ENCODE assay signal across 7 mouse cellular contexts in genomic region chr5:125245534-125246151, GRCm38 (mm10).
DNase-seq lines count a peak whose midpoint lies in the region; ATAC-seq and TF ChIP-seq lines count a peak whose summit lies in the region.

No protein-coding gene starts in this region.

- peak overlapping the region; percentile 51 for H3K4me2 ChIP-seq in stomach, embryonic 16.5 days (ENCODE audit: low read depth, low read length)

- ATAC-seq in stomach, embryonic 16.5 days (ENCODE audit: insufficient read depth, low FRiP score), result peak; percentile 52; the same call in 1 of the 2 replicates

- H3K36me3 ChIP-seq in E14TG2a.4 (ENCODE audit: insufficient read depth, low read length), result no peaks in the 10 kb centered on the region
- no peaks in the 10 kb centered on the region for H3K36me3 ChIP-seq in midbrain, embryonic 10.5 days
- H3K36me3 ChIP-seq in stomach, embryonic 16.5 days (ENCODE audit: control insufficient read depth, insufficient read depth, low read length), result no peaks in the 10 kb centered on the region

- intact Hi-C loops in heart, postnatal 14 days (cut with DNase I), result no loop called here

- 2% methylated on average over 27 of the region's 27 CpGs for WGBS in midbrain, embryonic 10.5 days
- 3% methylated on average over 27 of the region's 27 CpGs for whole genome bisulfite sequencing in stomach, embryonic 16.5 days

- H3K4me1 ChIP-seq in E14TG2a.4 (replicated peaks; ENCODE audit: low read depth, low read length), result peaks cover 54% of the 10 kb centered on the region
- H3K4me1 ChIP-seq in midbrain, embryonic 10.5 days, result peaks cover 53% of the 10 kb centered on the region
- H3K4me1 ChIP-seq in stomach, embryonic 16.5 days (ENCODE audit: control insufficient read depth, insufficient read depth, low read length), result peaks cover 13% of the 10 kb centered on the region

- H3K4me3 ChIP-seq in E14TG2a.4 (replicated peaks; ENCODE audit: low read length), result peak overlapping the region; percentile 58
- H3K4me3 ChIP-seq in midbrain, embryonic 10.5 days, result peak overlapping the region; percentile 53
- H3K4me3 ChIP-seq in stomach, embryonic 16.5 days (replicated peaks; ENCODE audit: low read length), result peak overlapping the region; percentile 25

- peak; percentile 43 for DNase-seq in T-cell, adult 2 months (ENCODE audit: low spot score)
- DNase-seq in fibroblast of lung, adult 2 months (ENCODE audit: low read depth), result peak; percentile 60
- DNase-seq in heart, postnatal 14 days, result peak; percentile 53 to 68
- peak; percentile 69 to 78 for DNase-seq in kidney, postnatal 4 days
- DNase-seq in midbrain, embryonic 10.5 days (ENCODE audit: low spot score), result peak; percentile 77

- TF ChIP-seq CTCF in E14TG2a.4 (conservative IDR thresholded peaks at IDR 0.05; ENCODE audit: low read length), result no peak

- no peaks in the 10 kb centered on the region for H3K9me3 ChIP-seq in E14TG2a.4 (ENCODE audit: low read length)
- H3K9me3 ChIP-seq in midbrain, embryonic 10.5 days (replicated peaks), result no peaks in the 10 kb centered on the region
- H3K9me3 ChIP-seq in stomach, embryonic 16.5 days (replicated peaks; ENCODE audit: control insufficient read depth, low read length), result no peaks in the 10 kb centered on the region

- H3K27me3 ChIP-seq in E14TG2a.4 (ENCODE audit: insufficient read depth, low read length), result peaks cover 24% of the 10 kb centered on the region
- H3K27me3 ChIP-seq in midbrain, embryonic 10.5 days (ENCODE audit: low read depth, poor library complexity, severe bottlenecking), result peaks cover 7% of the 10 kb centered on the region; the same call in 1 of the 2 replicates
- H3K27me3 ChIP-seq in stomach, embryonic 16.5 days (ENCODE audit: control insufficient read depth, insufficient read depth, low read length), result no peaks in the 10 kb centered on the region

- peak overlapping the region; percentile 90 for H3K27ac ChIP-seq in midbrain, embryonic 10.5 days (replicated peaks)
- H3K27ac ChIP-seq in stomach, embryonic 16.5 days (ENCODE audit: low read length), result peak overlapping the region; percentile 66

- H3K9ac ChIP-seq in stomach, embryonic 16.5 days (ENCODE audit: low read length), result peak overlapping the region; percentile 56

Comparison
In these comparisons a context has a peak if more than half of its experiments do, and no peak if none do; other contexts are left out.
1. Peak in every context shown above with its lines: DNase-seq, ATAC-seq, H3K4me3 ChIP-seq and H3K27ac ChIP-seq.